Mouse (Mus musculus) thymus, postnatal 14 days (tissue): ENCODE data around the gene Dkk1.
"Not testable (repeated sequence)": the region's sequence is repeated elsewhere in the genome, so short reads cannot be mapped to it uniquely, and the experiment has no call there.

ENCODE experiments used
- DNase-seq: peaks from one replicate; pipeline ENCODE4 v3.0.0; 2021

The Dkk1 gene

GRCm38 (mm10) chr19:30549044-30549853, at the start of gene Dkk1:
Gene Dkk1, minus strand, starts transcription at chr19:30549665.
- peak; percentile 11 for DNase-seq

- no peak for DNase-seq
These were observed 36.9 kb upstream of the Dkk1 start for GRCm38 (mm10) chr19:30586366-30586765.

- no peak for DNase-seq
These were observed 15.1 kb upstream of the Dkk1 start for GRCm38 (mm10) chr19:30564516-30564915.

GRCm38 (mm10) chr19:30563876-30564275, 14.4 kb upstream of the Dkk1 start:
- DNase-seq, result no peak

GRCm38 (mm10) chr19:30558024-30558423, 8.6 kb upstream of the Dkk1 start:
- no peak for DNase-seq

GRCm38 (mm10) chr19:30554467-30554881, 5.0 kb upstream of the Dkk1 start:
- DNase-seq, result peak; percentile 67

GRCm38 (mm10) chr19:30553740-30554139, 4.3 kb upstream of the Dkk1 start:
- no peak for DNase-seq

GRCm38 (mm10) chr19:30552260-30552659, 2.8 kb upstream of the Dkk1 start:
- peak; percentile 15 for DNase-seq

- DNase-seq, result no peak
These were observed 586 bp upstream of the Dkk1 start for GRCm38 (mm10) chr19:30549854-30550647.

GRCm38 (mm10) chr19:30548411-30549043, 938 bp downstream of the Dkk1 start:
- no peak for DNase-seq

GRCm38 (mm10) chr19:30539365-30539941, 10.0 kb downstream of the Dkk1 start:
- DNase-seq, result not testable (repeated sequence)

- no peak for DNase-seq
These were observed 32.7 kb downstream of the Dkk1 start for GRCm38 (mm10) chr19:30516771-30517170.

- DNase-seq, result no peak
These were observed 39.0 kb downstream of the Dkk1 start for GRCm38 (mm10) chr19:30510481-30510880.

GRCm38 (mm10) chr19:30505497-30505896, 44.0 kb downstream of the Dkk1 start:
- DNase-seq, result no peak
